In genomic region chr2:33260772-33261171, GRCm38 (mm10) we compare ENCODE assay signal across 12 mouse cellular contexts. TPM values are rescaled to one million over a fixed set of nuclear protein-coding genes. Genes with fewer than 3 reads are reported as not detected.
DNase-seq lines count a peak whose midpoint lies in the region; ATAC-seq and TF ChIP-seq lines count a peak whose summit lies in the region.
"Had no signal": no experiment of that assay in that cellular context is flagged by ENCODE, and none has a peak within 500 bp of the region (broad histone marks: within the 10 kb centered on the region; RNA-seq: fewer than 3 reads in every experiment).

No protein-coding gene starts in this region.

- H3K27ac ChIP-seq in hindbrain, postnatal 0 days = no peak overlapping the region
- H3K27ac ChIP-seq in hindbrain, embryonic 12.5 days = no peak overlapping the region
- H3K27ac ChIP-seq in liver, postnatal 0 days (ENCODE audit: low read depth) = no peak overlapping the region
- H3K27ac ChIP-seq: embryonic facial prominence, embryonic 12.5 days; forebrain, embryonic 13.5 days had no signal

- WGBS in hindbrain, postnatal 0 days = 48% methylated on average over 8 of the region's 8 CpGs
- 90% methylated on average over 8 of the region's 8 CpGs for WGBS in hindbrain, embryonic 12.5 days
- 80% methylated on average over 8 of the region's 8 CpGs for WGBS in liver, postnatal 0 days (ENCODE audit: insufficient replicate concordance)

- H3K9me3 ChIP-seq in hindbrain, postnatal 0 days (ENCODE audit: low read length) = no peaks in the 10 kb centered on the region
- H3K9me3 ChIP-seq in hindbrain, embryonic 12.5 days (replicated peaks) = no peaks in the 10 kb centered on the region
- H3K9me3 ChIP-seq in liver, postnatal 0 days (ENCODE audit: low read length) = no peaks in the 10 kb centered on the region
- H3K9me3 ChIP-seq: embryonic facial prominence, embryonic 12.5 days; forebrain, embryonic 13.5 days had no signal

- no peak overlapping the region for H3K9ac ChIP-seq in hindbrain, postnatal 0 days (replicated peaks; ENCODE audit: low read length)
- H3K9ac ChIP-seq in hindbrain, embryonic 12.5 days = no peak overlapping the region
- no peak overlapping the region for H3K9ac ChIP-seq in liver, postnatal 0 days (replicated peaks)
- H3K9ac ChIP-seq: embryonic facial prominence, embryonic 12.5 days; forebrain, embryonic 13.5 days had no signal

- H3K27me3 ChIP-seq in hindbrain, postnatal 0 days (ENCODE audit: insufficient read depth, low read length) = no peaks in the 10 kb centered on the region
- no peaks in the 10 kb centered on the region for H3K27me3 ChIP-seq in hindbrain, embryonic 12.5 days
- H3K27me3 ChIP-seq in liver, postnatal 0 days (ENCODE audit: insufficient read depth, low read length) = no peaks in the 10 kb centered on the region
- H3K27me3 ChIP-seq: embryonic facial prominence, embryonic 12.5 days; forebrain, embryonic 13.5 days had no signal

- no peak for TF ChIP-seq EP300 in liver, postnatal 0 days (IDR thresholded peaks at IDR 0.05; ENCODE audit: low read depth)

- TF ChIP-seq CTCF in hindbrain, postnatal 0 days (IDR thresholded peaks at IDR 0.05; ENCODE audit: low read depth) = no peak
- no peak for TF ChIP-seq CTCF in liver, postnatal 0 days (IDR thresholded peaks at IDR 0.05; ENCODE audit: low read depth)

- no peak for ATAC-seq in hindbrain, postnatal 0 days
- ATAC-seq in hindbrain, embryonic 12.5 days (ENCODE audit: low FRiP score) = no peak
- ATAC-seq in liver, postnatal 0 days = no peak
- ATAC-seq: forebrain, embryonic 13.5 days had no signal

- no peaks in the 10 kb centered on the region; the same call in 1 of the 2 replicates for H3K36me3 ChIP-seq in hindbrain, postnatal 0 days (ENCODE audit: insufficient read depth, low read length)
- H3K36me3 ChIP-seq in hindbrain, embryonic 12.5 days = 0 out of 2 replicates have a peak, but pooled peaks cover 7% of the 10 kb centered on the region
- no peaks in the 10 kb centered on the region for H3K36me3 ChIP-seq in liver, postnatal 0 days (replicated peaks; ENCODE audit: insufficient read depth, low read length)
- H3K36me3 ChIP-seq: embryonic facial prominence, embryonic 12.5 days had no signal

- H3K4me2 ChIP-seq in hindbrain, postnatal 0 days (ENCODE audit: low read depth, low read length) = no peak overlapping the region
- H3K4me2 ChIP-seq in hindbrain, embryonic 12.5 days (replicated peaks) = no peak overlapping the region
- no peak overlapping the region for H3K4me2 ChIP-seq in liver, postnatal 0 days (ENCODE audit: low read depth, low read length)
- H3K4me2 ChIP-seq: embryonic facial prominence, embryonic 12.5 days; forebrain, embryonic 13.5 days had no signal

- H3K4me1 ChIP-seq in hindbrain, postnatal 0 days (ENCODE audit: insufficient read depth, low read length) = 0 out of 2 replicates have a peak, but pooled peaks cover 8% of the 10 kb centered on the region
- H3K4me1 ChIP-seq in hindbrain, embryonic 12.5 days = 0 out of 2 replicates have a peak, but pooled peaks cover 2% of the 10 kb centered on the region
- peaks cover 6% of the 10 kb centered on the region for H3K4me1 ChIP-seq in liver, postnatal 0 days (ENCODE audit: insufficient read depth)

- DNase-seq in cerebellum, postnatal 10 days = peak; percentile 68 to 69
- no peak for DNase-seq in cerebellum, adult 9-10 months
- DNase-seq in hindbrain, postnatal 0 days (ENCODE audit: low spot score) = peak; percentile 23
- peak; percentile 61 to 62 for DNase-seq in layer of hippocampus, postnatal 36 days
- peak; percentile 50 for DNase-seq in right cerebral cortex, postnatal 14 days
- DNase-seq in gastrocnemius, postnatal 10 days = no peak
- no peak for DNase-seq in liver, postnatal 0 days
- DNase-seq: kidney, postnatal 36 days; lung, postnatal 4 days had no signal

- H3K4me3 ChIP-seq in hindbrain, postnatal 0 days (ENCODE audit: low read length) = no peak overlapping the region
- no peak overlapping the region for H3K4me3 ChIP-seq in hindbrain, embryonic 12.5 days
- H3K4me3 ChIP-seq in liver, postnatal 0 days (ENCODE audit: low read depth, low read length) = no peak overlapping the region
- H3K4me3 ChIP-seq: embryonic facial prominence, embryonic 12.5 days; forebrain, embryonic 13.5 days had no signal

RNA-seq across cellular contexts. Expression of gene Angptl2, which starts 44.9 kb away (rescaled TPM):
- total RNA-seq in hindbrain, postnatal 0 days (2014; rRNA removed) = 16.3 and 22.0 TPM in 2 replicates
- polyA plus RNA-seq in hindbrain, postnatal 0 days (2015; fragmentation: Nextera tagmentation; extraction: Ambion mirVana) = 9.3 and 11.5 TPM in 2 replicates
- 32.8 and 35.4 TPM in 2 replicates for polyA plus RNA-seq in hindbrain, embryonic 12.5 days (2016; fragmentation: Nextera tagmentation; extraction: Ambion mirVana)
- 1 to 10 TPM; 1.1 to 1.7 TPM for total RNA-seq in layer of hippocampus, postnatal 36 days (2021)
- 100 to 1,000 TPM; 258 to 272 TPM for total RNA-seq in gastrocnemius, postnatal 10 days (2021)
- polyA plus RNA-seq in liver, postnatal 0 days (2015; fragmentation: Nextera tagmentation; extraction: Ambion mirVana) = 3.8 and 4.4 TPM in 2 replicates

Comparison
In these comparisons a context has a peak if more than half of its experiments do, and no peak if none do; other contexts are left out.
1. DNase-seq: peak in cerebellum, postnatal 10 days (2 of 2), hindbrain, postnatal 0 days (single experiment), layer of hippocampus, postnatal 36 days (2 of 2) and right cerebral cortex, postnatal 14 days (single experiment); none in cerebellum, adult 9-10 months (single experiment), gastrocnemius, postnatal 10 days (single experiment) and liver, postnatal 0 days (single experiment).
2. RNA of gene Angptl2, which starts 44.9 kb away (total RNA-seq): 258 to 272 TPM in gastrocnemius, postnatal 10 days; 16.3 to 22.0 TPM in hindbrain, postnatal 0 days and 1.1 to 1.7 TPM in layer of hippocampus, postnatal 36 days; every median in the first group is over 10 times any median in the second.